Mouse (Mus musculus) myocyte (in vitro differentiated cells): ENCODE data around the gene Rnf130. TPM values are rescaled to one million over a fixed set of nuclear protein-coding genes. Genes with fewer than 3 reads are reported as not detected.

Source experiments
- H3K27me3 ChIP-seq: one replicate; pipeline ENCODE4 v1.6.1; 2011; ENCODE audit not compliant: control insufficient read depth, insufficient read depth, insufficient read length
- H3K36me3 ChIP-seq: one replicate; pipeline ENCODE4 v1.6.1; 2011; ENCODE audit not compliant: control insufficient read depth, insufficient read depth
- H3K4me2 ChIP-seq: one replicate; pipeline ENCODE4 v1.6.1; 2011; ENCODE audit warnings: low read depth, control low read depth
- H3K4me3 ChIP-seq: one replicate; pipeline ENCODE4 v1.5.1; 2011; ENCODE audit warnings: mild to moderate bottlenecking, control low read depth, moderate library complexity
- H3K79me2 ChIP-seq: one replicate; pipeline ENCODE4 v1.6.1; 2011; ENCODE audit not compliant: control insufficient read depth, insufficient read depth
- H3ac ChIP-seq: one replicate; pipeline ENCODE4 v1.6.1; 2011; ENCODE audit not compliant: control insufficient read depth, insufficient read length
- CEBPB ChIP-seq: IDR thresholded peaks from 2 replicates; pipeline ENCODE4 v1.6.1; 2011; ENCODE audit warnings: mild to moderate bottlenecking, moderate library complexity; ENCODE audit not compliant: poor library complexity, insufficient read depth, severe bottlenecking
- E2F4 ChIP-seq: IDR thresholded peaks from one replicate; pipeline ENCODE4 v1.6.1; 2011; ENCODE audit warnings: mild to moderate bottlenecking, control low read depth, moderate library complexity; ENCODE audit not compliant: insufficient read depth
- MAX ChIP-seq: IDR thresholded peaks from one replicate; pipeline ENCODE4 v1.6.1; 2011; ENCODE audit warnings: low read depth, mild to moderate bottlenecking, control low read depth
- MYOD1 ChIP-seq, 3 experiments: IDR thresholded peaks; one replicate each; pipeline ENCODE4 v1.6.1; 2011; ENCODE audit warnings: control low read depth in 2 of 3, low read depth in 2 of 3, mild to moderate bottlenecking in 2 of 3, moderate library complexity in 1 of 3; ENCODE audit not compliant: insufficient read length in 2 of 3, control insufficient read depth in 1 of 3
- MYOG ChIP-seq, 3 experiments: IDR thresholded peaks; one replicate each; pipeline ENCODE4 v1.6.1; 2011; ENCODE audit warnings: control low read depth in 2 of 3, low read depth in 2 of 3, mild to moderate bottlenecking in 2 of 3; ENCODE audit not compliant: insufficient read length in 2 of 3, control insufficient read depth in 1 of 3, insufficient read depth in 1 of 3
- POLR2A ChIP-seq: IDR thresholded peaks from one replicate; pipeline ENCODE4 v1.6.1; 2011; ENCODE audit warnings: low read depth, mild to moderate bottlenecking, control low read depth, moderate library complexity; ENCODE audit not compliant: insufficient read length
- POLR2AphosphoS2 ChIP-seq: IDR thresholded peaks from one replicate; pipeline ENCODE4 v1.6.1; 2011; ENCODE audit warnings: low read depth, control low read depth; ENCODE audit not compliant: insufficient read length
- REST ChIP-seq: IDR thresholded peaks from one replicate; pipeline ENCODE4 v1.6.1; 2011; ENCODE audit warnings: mild to moderate bottlenecking, control low read depth, moderate library complexity; ENCODE audit not compliant: insufficient read depth, insufficient read length
- SRF ChIP-seq: IDR thresholded peaks from one replicate; pipeline ENCODE4 v1.6.1; 2011; ENCODE audit warnings: low read depth; ENCODE audit not compliant: control insufficient read depth, insufficient read length
- TCF12 ChIP-seq: IDR thresholded peaks from one replicate; pipeline ENCODE4 v1.6.1; 2011; ENCODE audit warnings: mild to moderate bottlenecking, control low read depth; ENCODE audit not compliant: poor library complexity, insufficient read depth, severe bottlenecking
- TCF3 ChIP-seq: IDR thresholded peaks from one replicate; pipeline ENCODE4 v1.6.1; 2011; ENCODE audit warnings: low read depth, control low read depth; ENCODE audit not compliant: insufficient read length
- USF1 ChIP-seq: IDR thresholded peaks from one replicate; pipeline ENCODE4 v1.6.1; 2011; ENCODE audit warnings: low read depth, mild to moderate bottlenecking, control low read depth, moderate library complexity
- polyA plus RNA-seq: library from polyadenylated mRNA; unstranded; fragments of >200 nt; fragmentation: generic; extraction: Trizol; gene quantifications from one replicate; pipeline ENCODE4 v1.2.1, GENCODE M21; 2012; ENCODE audit warnings: missing spikeins

Gene Rnf130
- polyA plus RNA-seq, 1 experiment: not detected

GRCm38 (mm10) chr11:50089840-50090239 is 64.7 kb downstream of the Rnf130 start:
- Histone ChIP-seq H3K36me3 (no peaks in the 10 kb centered on the region), H3K27me3 (peaks cover 14% of the 10 kb centered on the region), H3K4me3 (no peak overlapping the region), H3K79me2 (no peaks in the 10 kb centered on the region), H3K4me2 (no peak overlapping the region), H3ac (no peak overlapping the region)
- no peak for TF ChIP-seq SRF
- no peak for TF ChIP-seq USF1
- no peak for TF ChIP-seq REST
- no peak for TF ChIP-seq TCF3
- TF ChIP-seq TCF12: no peak
- TF ChIP-seq POLR2AphosphoS2: no peak
- TF ChIP-seq MYOD1 (IDR thresholded peaks at IDR 0.05; ENCODE audit: control insufficient read depth in 1 of 3, insufficient read length in 2 of 3, low read depth in 2 of 3): no peak

GRCm38 (mm10) chr11:50090982-50091675 is 66.0 kb downstream of the Rnf130 start:
- Histone ChIP-seq H3K4me3 (no peak overlapping the region), H3ac (no peak overlapping the region), H3K79me2 (no peaks in the 10 kb centered on the region), H3K4me2 (no peak overlapping the region), H3K27me3 (peaks cover 10% of the 10 kb centered on the region), H3K36me3 (no peaks in the 10 kb centered on the region)
- TF ChIP-seq E2F4 (no peak), POLR2AphosphoS2 (no peak), MAX (no peak), CEBPB (no peak), POLR2A (no peak), SRF (no peak), REST (no peak)

- H3K4me3 ChIP-seq: no peak overlapping the region
- H3K79me2 ChIP-seq: no peaks in the 10 kb centered on the region
- no peaks in the 10 kb centered on the region for H3K36me3 ChIP-seq
- H3ac ChIP-seq: no peak overlapping the region
- no peak for TF ChIP-seq TCF3
- TF ChIP-seq TCF12: no peak
- TF ChIP-seq REST: no peak
- TF ChIP-seq MYOG (IDR thresholded peaks at IDR 0.05; ENCODE audit: control insufficient read depth in 1 of 3, insufficient read depth in 1 of 3, insufficient read length in 2 of 3, low read depth in 2 of 3): no peak
- TF ChIP-seq CEBPB: no peak
- TF ChIP-seq MAX: no peak
- no peak for TF ChIP-seq SRF
- TF ChIP-seq POLR2AphosphoS2: no peak
- no peak for TF ChIP-seq E2F4
- TF ChIP-seq MYOD1 (IDR thresholded peaks at IDR 0.05; ENCODE audit: control insufficient read depth in 1 of 3, insufficient read length in 2 of 3, low read depth in 2 of 3): no peak
- no peak for TF ChIP-seq POLR2A
- TF ChIP-seq USF1: no peak
- no peak overlapping the region for H3K4me2 ChIP-seq
- peaks cover 10% of the 10 kb centered on the region for H3K27me3 ChIP-seq
Observed at GRCm38 (mm10) chr11:50091681-50092080, 66.5 kb downstream of the Rnf130 start.

- Histone ChIP-seq H3K27me3 (peaks cover 24% of the 10 kb centered on the region), H3K4me2 (no peak overlapping the region), H3K4me3 (no peak overlapping the region), H3K79me2 (no peaks in the 10 kb centered on the region), H3ac (no peak overlapping the region), H3K36me3 (no peaks in the 10 kb centered on the region)
- TF ChIP-seq MYOG (IDR thresholded peaks at IDR 0.05; ENCODE audit: control insufficient read depth in 1 of 3, insufficient read depth in 1 of 3, insufficient read length in 2 of 3, low read depth in 2 of 3) (no peak), USF1 (no peak), SRF (no peak), MYOD1 (IDR thresholded peaks at IDR 0.05; ENCODE audit: control insufficient read depth in 1 of 3, insufficient read length in 2 of 3, low read depth in 2 of 3) (no peak), POLR2AphosphoS2 (no peak)
Observed at GRCm38 (mm10) chr11:50095661-50096060, 70.5 kb downstream of the Rnf130 start.

GRCm38 (mm10) chr11:50097091-50097490 is 71.9 kb downstream of the Rnf130 start:
- H3K79me2 ChIP-seq: no peaks in the 10 kb centered on the region
- H3ac ChIP-seq: no peak overlapping the region
- no peaks in the 10 kb centered on the region for H3K36me3 ChIP-seq

More at GRCm38 (mm10) chr11:50097091-50097490, 71.9 kb downstream of the Rnf130 start:
- no peak overlapping the region for H3K4me3 ChIP-seq
- H3K4me2 ChIP-seq: no peak overlapping the region
- TF ChIP-seq TCF12 (no peak), REST (no peak), POLR2AphosphoS2 (no peak), POLR2A (no peak), USF1 (no peak), E2F4 (no peak), MYOD1 (IDR thresholded peaks at IDR 0.05; ENCODE audit: control insufficient read depth in 1 of 3, insufficient read length in 2 of 3, low read depth in 2 of 3) (no peak), SRF (no peak)
- H3K27me3 ChIP-seq: peaks cover 23% of the 10 kb centered on the region
